Mouse (Mus musculus) small intestine, adult 2 months (tissue): ENCODE results near the gene Ptbp2.

ENCODE experiments used
- CTCF ChIP-seq: fragments of 200-500 bp; IDR thresholded peaks from 2 replicates; pipeline ENCODE4 v1.5.1; 2012; ENCODE audit warnings: low read depth, mild to moderate bottlenecking, control low read depth, inconsistent platforms, low read length, moderate library complexity, mixed read lengths; ENCODE audit not compliant: insufficient replicate concordance, insufficient read length; ENCODE audit errors: extremely low read depth
- POLR2A ChIP-seq: fragments of 200-500 bp; IDR thresholded peaks from 2 replicates; pipeline ENCODE4 v1.6.1; 2012; ENCODE audit warnings: low read depth, mild to moderate bottlenecking, control low read depth, inconsistent platforms, low read length, moderate library complexity

GRCm38 (mm10) chr3:119749140-119749539 lies 35.1 kb downstream of the Ptbp2 start:
- no peak for TF ChIP-seq POLR2A
- TF ChIP-seq CTCF: no peak
